Mouse (Mus musculus) forebrain, embryonic 11.5 days (tissue): ENCODE data around the gene Hdac9. TPM values are rescaled to one million over a fixed set of nuclear protein-coding genes. Genes with fewer than 3 reads are reported as not detected.
"Not testable (repeated sequence)": the region's sequence is repeated elsewhere in the genome, so short reads cannot be mapped to it uniquely, and the experiment has no call there.

ENCODE experiments used
- ATAC-seq: fragments of 200-750 bp; cut with Nextera tagmentation; replicated peaks from 2 replicates; pipeline ENCODE4 v1.8.0; 2017; ENCODE audit warnings: moderate TSS enrichment; ENCODE audit not compliant: low FRiP score
- DNase-seq: peaks from one replicate; pipeline ENCODE4 v3.0.0-alpha.2; 2017; ENCODE audit warnings: low spot score
- H3K27ac ChIP-seq: fragments of 300-500 bp; sonication (generic); 2 replicates; pipeline ENCODE4 v1.5.1; 2014; ENCODE audit warnings: low read depth, low read length
- H3K27me3 ChIP-seq: fragments of 300-500 bp; sonication (generic); 2 replicates; pipeline ENCODE4 v1.6.1; 2014; ENCODE audit warnings: mild to moderate bottlenecking, low read length, mixed read lengths; ENCODE audit not compliant: control insufficient read depth, insufficient read depth
- H3K36me3 ChIP-seq: fragments of 300-500 bp; sonication (generic); 2 replicates; pipeline ENCODE4 v1.6.1; 2014; ENCODE audit warnings: mild to moderate bottlenecking, low read length, moderate library complexity, mixed read lengths; ENCODE audit not compliant: control insufficient read depth, insufficient read depth
- H3K4me1 ChIP-seq: fragments of 300-500 bp; sonication (generic); replicated peaks from 2 replicates; pipeline ENCODE4 v1.6.1; 2014; ENCODE audit warnings: low read length, mixed read lengths; ENCODE audit not compliant: control insufficient read depth, insufficient read depth
- H3K4me2 ChIP-seq: fragments of 300-500 bp; sonication (generic); 2 replicates; pipeline ENCODE4 v1.6.1; 2014; ENCODE audit warnings: low read depth, mild to moderate bottlenecking, low read length, moderate library complexity, mixed read lengths; ENCODE audit not compliant: severe bottlenecking
- H3K4me3 ChIP-seq: fragments of 300-500 bp; sonication (generic); 2 replicates; pipeline ENCODE4 v1.5.1; 2014; ENCODE audit warnings: low read depth, low read length
- H3K9ac ChIP-seq: fragments of 300-500 bp; sonication (generic); 2 replicates; pipeline ENCODE4 v1.6.1; 2014; ENCODE audit warnings: low read length
- H3K9me3 ChIP-seq: fragments of 300-500 bp; sonication (generic); 2 replicates; pipeline ENCODE4 v1.6.1; 2016; ENCODE audit warnings: low read length, mixed read lengths; ENCODE audit not compliant: control insufficient read depth
- WGBS: fragments of 180-500 bp; shearing (Covaris S2); extraction: QIAGEN DNeasy Blood & Tissue Kit; methylation state at CpG from one replicate; pipeline ENCODE4 v1.1.7; 2014; 5-methylcytosine and 5-hydroxymethylcytosine counted together
- polyA plus RNA-seq: library from polyadenylated mRNA; unstranded; fragments of >200 nt; fragmentation: Nextera tagmentation; extraction: Ambion mirVana; gene quantifications from 2 replicates; pipeline ENCODE4 v1.2.1, GENCODE M21; 2014

Hdac9 gene
- polyA plus RNA-seq, 1 experiment from 2014 or later, result 9.6 TPM

DNA sequence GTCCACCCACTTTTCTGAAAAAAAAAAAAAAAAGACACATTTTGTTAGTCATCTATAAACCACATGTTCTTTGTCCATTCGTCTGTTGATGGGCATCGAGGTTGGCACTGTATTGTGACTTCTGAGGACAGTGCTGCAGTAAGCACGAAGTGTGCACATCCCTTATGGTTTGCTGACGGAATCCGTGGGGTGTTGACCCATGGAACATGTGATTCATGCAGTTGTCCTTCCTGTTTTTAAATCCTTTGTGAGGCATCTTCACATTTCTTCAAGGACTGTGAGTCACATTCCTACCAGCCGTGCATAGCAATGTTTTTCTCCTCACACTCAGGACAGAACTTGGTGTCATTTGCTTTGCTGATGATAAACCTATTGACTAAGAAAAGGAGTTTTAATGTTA is 875.9 kb downstream of the Hdac9 start:
- no peak for DNase-seq
- Histone ChIP-seq H3K4me1 (no peaks in the 10 kb centered on the region), H3K4me3 (no peak overlapping the region), H3K4me2 (no peak overlapping the region), H3K9me3 (no peaks in the 10 kb centered on the region), H3K9ac (no peak overlapping the region), H3K27me3 (no peaks in the 10 kb centered on the region), H3K27ac (no peak overlapping the region), H3K36me3 (no peaks in the 10 kb centered on the region)
- 88% methylated on average over 6 of the region's 6 CpGs for WGBS
- ATAC-seq, result no peak

DNA sequence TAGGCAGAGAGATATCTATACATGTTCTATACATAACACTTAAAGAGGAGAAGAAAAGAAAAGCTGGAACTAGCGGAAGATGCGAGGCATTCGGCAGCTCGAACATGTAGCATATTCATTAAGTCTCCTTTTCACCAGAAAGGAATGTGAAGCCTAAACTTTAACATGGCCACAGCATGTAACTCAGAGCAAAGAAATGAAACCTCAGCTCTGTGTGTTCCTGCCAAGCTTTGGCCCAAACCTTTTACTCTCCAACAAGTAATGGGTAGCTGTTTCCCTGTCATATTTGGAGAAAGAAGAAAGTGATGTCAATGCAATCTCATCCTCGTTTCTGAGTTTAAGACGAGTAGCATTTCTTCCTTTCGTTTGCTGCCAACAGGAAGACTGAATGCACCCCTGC is 876.8 kb downstream of the Hdac9 start:
- Histone ChIP-seq H3K4me2 (no peak overlapping the region), H3K9me3 (no peaks in the 10 kb centered on the region), H3K4me3 (no peak overlapping the region), H3K27me3 (no peaks in the 10 kb centered on the region), H3K36me3 (no peaks in the 10 kb centered on the region), H3K4me1 (no peaks in the 10 kb centered on the region), H3K9ac (no peak overlapping the region), H3K27ac (no peak overlapping the region)
- DNase-seq, result no peak
- no peak for ATAC-seq
- 77% methylated on average over 7 of the region's 7 CpGs for WGBS

DNA sequence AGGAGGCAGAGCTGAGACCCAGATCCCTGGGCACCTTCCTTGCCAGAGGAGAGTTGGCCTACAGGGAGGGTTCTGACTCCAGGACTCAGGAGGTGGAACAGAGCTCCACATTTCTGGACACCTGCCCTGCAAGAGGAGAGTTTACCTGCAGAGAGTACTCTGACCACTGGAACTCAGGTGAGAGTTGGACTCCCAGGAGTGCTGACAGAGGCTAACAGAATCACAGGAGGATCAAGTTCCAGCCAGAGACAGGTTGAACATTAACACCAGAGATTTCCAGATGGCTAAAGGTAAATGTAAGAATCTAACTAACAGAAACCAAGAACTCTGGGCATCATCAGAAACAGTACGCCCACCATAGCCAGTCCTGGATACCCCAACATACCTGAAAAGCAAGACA is 907.1 kb downstream of the Hdac9 start:
- not testable (repeated sequence) for H3K9me3 ChIP-seq, DNase-seq, H3K4me1 ChIP-seq, H3K4me3 ChIP-seq, H3K27ac ChIP-seq, H3K36me3 ChIP-seq, H3K4me2 ChIP-seq, ATAC-seq, H3K27me3 ChIP-seq, H3K9ac ChIP-seq
- WGBS, result 97% methylated on average over 1 of the region's 1 CpGs

Other genes with a start within 250 kb of the Hdac9 start
- not detected in 2 replicates for gene Prps1l1, start 67.7 kb upstream of the Hdac9 start, polyA plus RNA-seq
- gene Snx13, start 130.1 kb upstream of the Hdac9 start, polyA plus RNA-seq, result 19.2 and 24.4 TPM in 2 replicates